Mouse (Mus musculus): ENCODE data around the gene Serinc5. TPM values are rescaled to one million over a fixed set of nuclear protein-coding genes. Genes with fewer than 3 reads are reported as not detected.

The Serinc5 gene
- polyA plus RNA-seq, 1 experiment: 24.3 TPM

GRCm38 (mm10) chr13:92757972-92758585 is 147.2 kb downstream of the Serinc5 start:
- Histone ChIP-seq H3K27me3 (ENCODE audit: control insufficient read depth, insufficient read depth, low read length) (no peaks in the 10 kb centered on the region), H3K27ac (ENCODE audit: insufficient read depth, low read depth, low read length) (no peak overlapping the region), H3K36me3 (ENCODE audit: control insufficient read depth, insufficient read depth, low read length) (no peaks in the 10 kb centered on the region), H3K4me1 (ENCODE audit: control insufficient read depth, insufficient read depth, insufficient read length, low read length) (no peaks in the 10 kb centered on the region), H3K4me3 (ENCODE audit: low read depth, low read length) (no peak overlapping the region)
- TF ChIP-seq POLR2A (IDR thresholded peaks at IDR 0.05; ENCODE audit: low read depth, low read length) (no peak), CTCF (IDR thresholded peaks at IDR 0.05; ENCODE audit: extremely low read depth, insufficient read length, insufficient replicate concordance, low read depth, low read length) (no peak)
- 83% methylated on average over 12 of the region's 12 CpGs for WGBS

GRCm38 (mm10) chr13:92759096-92759495 is 148.2 kb downstream of the Serinc5 start:
- H3K27me3 ChIP-seq (ENCODE audit: control insufficient read depth, insufficient read depth, low read length): no peaks in the 10 kb centered on the region
- no peak for TF ChIP-seq POLR2A (IDR thresholded peaks at IDR 0.05; ENCODE audit: low read depth, low read length)
- no peak for TF ChIP-seq CTCF (IDR thresholded peaks at IDR 0.05; ENCODE audit: extremely low read depth, insufficient read length, insufficient replicate concordance, low read depth, low read length)
- no peak overlapping the region for H3K4me3 ChIP-seq (ENCODE audit: low read depth, low read length)
- H3K36me3 ChIP-seq (ENCODE audit: control insufficient read depth, insufficient read depth, low read length): no peaks in the 10 kb centered on the region
- no peak overlapping the region for H3K27ac ChIP-seq (ENCODE audit: insufficient read depth, low read depth, low read length)
- 84% methylated on average over 4 of the region's 4 CpGs for WGBS
- H3K4me1 ChIP-seq (ENCODE audit: control insufficient read depth, insufficient read depth, insufficient read length, low read length): no peaks in the 10 kb centered on the region

- Histone ChIP-seq H3K4me1 (ENCODE audit: control insufficient read depth, insufficient read depth, insufficient read length, low read length) (no peaks in the 10 kb centered on the region), H3K36me3 (ENCODE audit: control insufficient read depth, insufficient read depth, low read length) (no peaks in the 10 kb centered on the region), H3K27me3 (ENCODE audit: control insufficient read depth, insufficient read depth, low read length) (no peaks in the 10 kb centered on the region), H3K4me3 (ENCODE audit: low read depth, low read length) (no peak overlapping the region), H3K27ac (ENCODE audit: insufficient read depth, low read depth, low read length) (no peak overlapping the region)
- TF ChIP-seq POLR2A (IDR thresholded peaks at IDR 0.05; ENCODE audit: low read depth, low read length): no peak
- no peak for TF ChIP-seq CTCF (IDR thresholded peaks at IDR 0.05; ENCODE audit: extremely low read depth, insufficient read length, insufficient replicate concordance, low read depth, low read length)
- 86% methylated on average over 6 of the region's 6 CpGs for whole genome bisulfite sequencing
Measured at GRCm38 (mm10) chr13:92760519-92760918, 149.6 kb downstream of the Serinc5 start.

Other genes starting within 250 kb of the Serinc5 start
- not detected in 2 replicates for gene Ankrd34b, start 185.2 kb upstream of the Serinc5 start, polyA plus RNA-seq (2012; rRNA removed)
- 1.1 and 1.4 TPM in 2 replicates for gene Fam151b, start 127.1 kb upstream of the Serinc5 start, polyA plus RNA-seq (2012; rRNA removed)
- gene Zfyve16, start 80.2 kb upstream of the Serinc5 start, polyA plus RNA-seq (2012; rRNA removed): 0.32 and 0.55 TPM in 2 replicates
- 0.08 TPM in 1 of 2 replicates, not detected in the other for gene Spz1, start 34.9 kb upstream of the Serinc5 start, polyA plus RNA-seq (2012; rRNA removed)
- 2.2 TPM in 2 replicates for gene Thbs4, start 183.7 kb downstream of the Serinc5 start, polyA plus RNA-seq (2012; rRNA removed)
- 1.6 and 2.5 TPM in 2 replicates for gene Mtx3, start 233.7 kb downstream of the Serinc5 start, polyA plus RNA-seq (2012; rRNA removed)

Data from small intestine, adult 2 months (tissue).